Mouse (Mus musculus): ENCODE data around the gene Ak7.
A peak's percentile ranks its signal among the peaks of the same experiment; 100 is the strongest.

Gene Ak7

DNA sequence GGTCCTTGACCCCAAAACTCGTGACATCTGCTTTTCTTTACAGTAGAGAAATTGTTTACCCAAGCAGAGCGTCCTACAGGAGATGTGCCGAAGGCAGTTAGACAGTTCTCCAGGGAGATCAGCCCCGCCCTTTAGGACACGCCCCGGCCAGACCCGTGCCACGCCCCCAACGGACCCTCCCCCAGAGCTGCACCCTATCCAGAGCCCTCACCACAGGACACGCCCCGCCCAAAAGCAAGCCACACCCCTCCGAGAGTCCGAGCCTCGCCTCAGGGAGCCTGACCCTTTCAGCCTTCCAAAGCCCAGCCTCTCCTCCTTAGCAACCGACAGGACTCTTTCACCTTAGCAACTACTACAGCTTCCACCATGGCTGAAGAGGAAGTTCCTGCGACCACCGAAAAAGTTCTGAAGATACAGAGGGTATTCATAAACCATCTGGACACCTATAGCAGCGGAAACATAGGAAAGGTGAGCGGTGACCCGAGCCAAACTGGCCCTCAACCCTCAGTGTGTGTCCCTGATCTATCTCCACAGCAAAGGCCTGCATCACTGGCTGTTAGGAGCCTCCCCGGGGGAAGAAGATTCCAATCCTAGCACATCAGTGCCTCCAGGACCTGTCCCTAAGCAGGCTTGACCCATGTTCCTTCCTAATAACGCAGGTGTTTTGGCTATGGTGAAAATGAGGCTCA, at the start of gene Ak7:
Gene Ak7, plus strand, starts transcription at position 178 of the 689 bp plus-strand sequence.
- DNase-seq (ENCODE audit: low read depth, low spot score) = no peak

DNA sequence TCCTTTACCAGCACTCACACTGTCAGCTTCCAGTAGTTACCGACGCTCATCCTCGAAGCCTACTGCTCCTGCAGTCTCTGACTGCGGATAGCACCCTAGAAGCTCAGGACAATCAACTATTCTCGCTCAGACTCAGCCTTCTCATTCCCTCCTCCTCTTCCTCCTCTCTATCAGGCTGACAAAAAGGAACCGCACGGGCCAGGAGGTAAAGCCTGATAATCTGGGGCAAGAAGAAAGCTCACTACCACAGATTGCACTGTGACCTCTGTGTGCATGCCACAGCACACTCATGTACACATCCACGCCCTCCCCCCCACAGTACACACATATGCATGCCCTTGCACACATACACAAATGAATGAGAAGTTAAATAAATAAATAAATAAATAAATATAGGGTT, 29.5 kb upstream of the Ak7 start:
- no peak for DNase-seq (ENCODE audit: low read depth, low spot score)

DNA sequence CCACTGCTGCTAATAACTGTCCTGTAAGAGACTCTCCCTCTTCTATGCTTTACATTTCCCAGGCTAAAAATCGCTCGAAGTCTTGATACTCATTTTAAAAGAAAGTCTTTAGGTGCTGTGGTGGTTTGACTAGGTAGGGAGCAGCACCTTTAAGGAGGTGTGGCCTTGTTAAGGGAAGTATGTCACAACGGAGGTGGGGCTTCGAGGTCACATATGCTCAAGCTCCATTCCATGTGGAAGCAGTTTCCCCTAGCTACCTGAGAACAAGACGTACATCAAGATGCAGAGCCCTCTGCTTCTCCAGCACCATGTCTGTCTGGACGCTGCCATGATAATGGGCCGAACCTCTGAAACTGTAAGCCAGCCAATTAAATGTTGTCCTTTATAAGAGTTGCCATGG, 27.6 kb upstream of the Ak7 start:
- DNase-seq (ENCODE audit: low read depth, low spot score) = no peak

DNA sequence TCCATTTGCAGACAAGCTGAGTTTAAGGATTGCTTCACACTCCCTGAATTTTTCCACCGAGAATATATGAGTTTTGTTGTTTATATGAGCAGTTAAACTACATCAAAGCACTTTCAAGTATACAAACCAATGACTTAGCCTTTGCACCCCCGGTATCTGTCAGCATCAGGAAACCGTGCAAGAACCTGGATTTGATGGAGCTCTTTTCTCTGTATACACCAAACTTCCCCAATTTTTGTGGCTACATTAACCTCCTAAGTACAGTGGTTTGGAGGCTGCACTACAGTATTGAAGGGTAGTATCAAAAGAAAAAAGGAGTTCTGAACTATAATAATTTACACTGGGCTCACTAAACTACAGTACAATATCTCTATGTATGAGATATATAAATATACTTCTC, 27.0 kb upstream of the Ak7 start:
- DNase-seq (ENCODE audit: low read depth, low spot score) = no peak

DNA sequence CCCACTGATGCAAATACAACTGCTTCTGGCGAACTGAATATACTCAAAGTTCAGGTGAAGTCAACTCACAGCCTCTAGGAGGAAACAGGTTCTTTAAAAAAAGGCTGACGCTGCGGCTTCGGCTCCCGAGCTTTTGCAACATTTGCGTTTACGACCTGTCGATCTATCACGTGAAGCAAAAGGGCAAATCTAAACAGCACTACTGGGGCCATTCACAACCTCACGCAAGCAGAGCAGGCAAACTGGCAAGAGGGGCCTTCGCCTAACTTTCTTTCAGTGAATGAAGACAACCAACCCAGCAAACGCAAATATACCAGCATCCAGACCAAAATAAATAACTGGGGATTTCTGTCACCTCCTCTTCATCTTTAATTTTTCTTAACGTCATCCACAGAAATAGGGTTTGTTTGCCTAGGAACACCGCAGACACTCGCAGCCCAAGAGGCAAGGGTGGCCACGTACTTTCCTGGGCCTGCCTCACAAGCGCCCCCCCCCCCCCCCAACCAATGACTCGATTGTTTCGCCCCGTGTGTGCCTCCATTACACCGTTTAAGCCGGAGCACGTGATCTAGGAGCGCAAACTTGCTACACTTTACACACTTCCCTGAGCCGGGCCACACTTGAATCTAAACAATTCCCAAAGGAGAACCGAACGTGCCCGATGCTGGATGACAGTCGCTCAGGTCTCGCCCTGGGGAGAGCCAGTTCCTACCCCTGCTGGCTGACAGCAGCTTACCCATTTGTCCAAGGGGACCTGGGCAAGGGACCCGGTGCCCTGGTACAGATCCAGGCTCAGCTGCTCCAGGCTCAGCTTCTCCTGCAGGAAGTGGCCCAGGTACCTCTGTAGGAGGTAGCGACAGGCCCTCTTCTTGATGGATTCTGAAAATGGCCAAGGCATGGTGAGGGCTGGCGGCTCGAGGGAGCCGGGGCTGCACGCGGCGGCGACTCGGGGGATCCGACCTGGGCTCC, 21.6 kb upstream of the Ak7 start, which contains the start of gene Gskip:
Gene Gskip, plus strand, starts transcription at position 897 of the 969 bp plus-strand sequence.
- peak; percentile 62 for DNase-seq (ENCODE audit: low read depth, low spot score)

DNA sequence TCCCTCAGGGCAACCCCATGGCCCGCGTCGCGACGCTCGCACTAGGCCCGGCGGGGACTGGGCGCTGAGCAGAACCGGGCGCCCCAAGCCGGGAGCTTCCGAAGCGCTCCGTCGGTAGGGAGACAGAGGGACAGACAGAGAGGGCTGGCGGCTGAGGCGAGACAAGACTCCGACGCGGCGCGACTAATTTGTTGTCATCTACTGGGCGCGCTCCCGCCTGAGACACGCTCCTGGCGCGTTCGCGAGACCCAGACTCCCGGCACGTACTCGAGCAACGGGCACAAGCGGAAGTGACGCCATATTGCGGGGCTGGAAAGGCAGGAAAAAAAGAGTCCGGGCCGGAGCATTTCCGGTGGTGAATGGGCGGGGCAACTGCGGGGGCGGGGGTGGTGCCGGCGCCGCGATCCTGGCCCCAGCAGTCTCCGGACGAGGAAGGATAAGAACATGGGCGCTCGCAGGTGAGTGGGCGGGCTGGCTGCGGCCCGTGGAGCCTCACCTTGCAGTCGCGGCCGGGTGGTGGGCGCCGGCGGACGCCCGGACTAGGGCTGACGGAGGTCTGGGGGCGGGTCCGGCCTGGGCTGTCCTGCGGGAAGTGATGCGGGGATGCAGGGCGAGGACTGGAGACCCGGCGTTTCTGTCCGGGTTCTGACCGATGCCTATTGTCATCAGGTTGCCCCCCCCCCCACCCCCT, 20.6 kb upstream of the Ak7 start, which contains the start of gene Atg2b:
Gene Atg2b, minus strand, starts transcription at position 211 of the 691 bp plus-strand sequence.
- DNase-seq (ENCODE audit: low read depth, low spot score) = peak; percentile 99

DNA sequence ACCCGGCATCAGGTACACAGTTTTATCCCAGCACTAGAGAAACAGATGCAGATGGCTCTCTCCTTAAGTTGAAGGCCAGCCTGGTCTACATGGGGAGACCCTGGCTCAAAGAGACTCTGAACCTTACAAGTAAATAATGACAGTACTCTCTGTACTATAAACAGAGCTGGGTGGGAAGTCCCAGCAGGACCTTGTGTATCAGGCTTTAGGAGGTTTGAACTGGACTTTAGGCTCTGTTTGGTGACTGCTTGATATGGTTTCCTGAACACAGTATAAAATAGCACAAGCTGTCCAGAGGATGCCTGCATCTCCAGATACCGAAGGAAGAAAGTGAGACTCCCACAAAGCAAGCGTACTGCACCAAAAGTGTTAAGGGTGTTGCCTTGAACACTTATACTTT, 19.0 kb upstream of the Ak7 start:
- DNase-seq (ENCODE audit: low read depth, low spot score) = no peak

DNA sequence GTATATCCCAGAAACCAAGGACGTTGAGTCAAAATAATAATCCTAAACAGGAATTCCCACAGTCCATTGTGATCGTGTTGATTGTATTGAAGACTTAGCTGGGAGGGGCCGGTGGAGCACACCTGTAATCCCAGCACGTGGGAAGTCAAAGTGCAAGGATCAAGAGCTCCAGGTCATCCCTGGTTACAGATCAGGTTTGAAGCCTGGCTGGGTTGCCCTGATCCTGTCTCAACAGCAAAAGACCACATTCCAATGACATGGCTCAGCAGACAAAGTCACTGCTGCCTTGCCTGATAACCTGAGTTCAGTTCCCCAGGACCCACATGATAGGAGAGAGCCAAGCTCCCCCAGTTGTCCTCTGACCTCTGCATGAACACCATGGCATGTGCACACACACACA, 18.4 kb upstream of the Ak7 start:
- no peak for DNase-seq (ENCODE audit: low read depth, low spot score)

DNA sequence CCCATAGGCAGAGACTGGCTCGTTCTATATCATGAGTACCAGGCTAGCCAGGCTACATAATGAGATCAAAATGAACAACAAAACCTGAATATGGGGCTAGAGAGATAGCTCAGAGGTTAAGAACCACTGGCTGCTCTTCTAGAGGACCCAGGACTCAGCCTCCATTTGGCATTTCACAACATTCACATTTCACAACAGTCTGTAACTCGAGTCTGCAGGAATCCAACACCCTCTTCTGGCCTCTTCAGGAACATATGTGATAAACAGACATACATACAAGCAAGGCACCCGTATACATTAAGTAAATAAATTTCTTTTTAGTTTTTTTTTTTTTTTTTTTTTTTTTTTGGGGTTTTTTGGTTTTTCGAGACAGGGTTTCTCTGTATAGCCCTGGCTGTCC, 17.2 kb upstream of the Ak7 start:
- no peak for DNase-seq (ENCODE audit: low read depth, low spot score)

DNA sequence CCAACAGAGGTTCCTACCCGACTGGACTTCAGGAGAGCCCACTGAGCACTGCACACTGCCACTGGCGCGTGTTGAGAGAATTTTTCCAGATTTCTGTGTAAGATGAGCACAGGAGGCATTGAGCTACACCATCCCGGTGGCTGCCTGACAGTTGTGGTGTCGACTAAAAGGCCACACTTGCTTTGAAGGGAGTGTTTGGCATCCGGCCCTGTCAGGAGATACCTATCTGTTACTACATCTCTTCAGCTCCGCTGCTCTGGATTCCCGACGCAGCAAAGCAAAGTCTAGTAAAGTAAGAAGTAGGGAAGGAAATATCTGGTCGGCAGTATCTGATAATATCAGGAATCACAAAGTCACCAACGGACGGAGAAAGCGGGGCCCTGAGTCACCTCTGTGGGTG, 16.3 kb upstream of the Ak7 start:
- DNase-seq (ENCODE audit: low read depth, low spot score) = no peak

DNA sequence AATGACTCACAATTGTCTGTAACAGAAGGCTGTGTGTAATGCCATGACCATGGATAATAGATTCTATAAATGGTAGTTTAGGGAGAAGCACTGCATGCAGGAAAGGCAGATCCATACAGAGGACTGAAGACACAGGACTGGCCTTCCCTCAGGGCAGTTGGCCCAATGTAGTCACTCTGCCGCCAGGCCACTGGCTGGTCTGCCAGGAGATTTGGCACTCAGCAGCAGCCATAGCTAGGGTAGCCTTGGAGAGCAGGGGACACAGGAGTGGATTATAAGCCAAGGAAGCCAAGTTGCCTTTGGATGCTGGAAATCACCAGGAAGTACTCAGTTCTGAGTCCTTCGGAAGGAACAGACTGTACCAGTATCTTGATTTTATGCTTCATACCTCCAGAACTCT, 11.8 kb upstream of the Ak7 start:
- no peak for DNase-seq (ENCODE audit: low read depth, low spot score)

DNA sequence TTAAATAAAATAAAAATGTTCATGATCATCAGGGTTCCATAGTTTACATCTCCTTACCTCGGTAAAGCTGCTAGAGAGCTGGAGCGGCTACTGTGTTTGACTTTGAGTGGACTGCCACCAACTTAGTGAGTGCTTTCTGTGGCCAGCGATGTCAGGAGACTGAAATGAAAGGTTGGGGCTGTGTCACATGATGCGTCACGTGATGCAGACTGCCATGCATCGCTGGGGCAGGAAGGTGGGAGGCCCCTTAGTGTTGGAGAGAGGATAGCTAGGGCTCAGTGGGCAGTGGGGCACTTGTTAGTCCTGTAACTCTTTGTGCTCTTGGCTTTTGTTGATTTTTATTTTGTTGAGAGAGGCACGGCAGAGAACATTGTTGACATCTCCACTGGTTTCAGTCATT, 9.9 kb upstream of the Ak7 start:
- no peak for DNase-seq (ENCODE audit: low read depth, low spot score)

DNA sequence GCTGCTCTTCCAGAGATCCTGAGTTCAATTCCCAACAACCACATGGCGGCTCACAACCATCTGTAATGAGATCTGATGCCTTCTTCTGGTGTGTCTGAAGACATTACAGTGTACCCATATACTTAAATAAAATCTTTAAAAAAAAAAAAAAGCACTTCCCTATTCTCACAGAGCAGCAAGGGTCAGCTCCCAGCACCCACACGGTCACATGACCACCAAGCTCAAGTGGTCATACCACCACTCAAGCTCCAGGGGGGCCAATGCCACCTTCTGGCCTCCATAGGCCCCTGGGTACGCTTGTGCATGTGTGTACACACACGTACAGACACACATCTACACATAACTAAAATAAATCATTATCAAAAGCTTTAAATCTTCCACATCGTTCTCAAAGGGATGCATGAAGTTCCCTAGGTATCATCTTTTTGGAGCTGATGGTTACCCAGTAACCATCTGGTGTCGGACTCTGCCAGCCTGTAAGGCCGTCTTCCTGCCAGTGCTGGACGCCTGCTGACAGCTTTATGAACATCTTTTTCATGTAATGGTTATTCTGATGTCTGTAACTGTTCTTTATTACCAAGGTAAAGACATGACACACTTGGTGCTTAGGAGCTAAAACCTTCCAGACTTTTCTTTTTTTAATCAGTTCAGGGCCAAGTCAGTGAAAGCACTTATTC, 8.5 kb upstream of the Ak7 start:
- peak; percentile 61 for DNase-seq (ENCODE audit: low read depth, low spot score)

DNA sequence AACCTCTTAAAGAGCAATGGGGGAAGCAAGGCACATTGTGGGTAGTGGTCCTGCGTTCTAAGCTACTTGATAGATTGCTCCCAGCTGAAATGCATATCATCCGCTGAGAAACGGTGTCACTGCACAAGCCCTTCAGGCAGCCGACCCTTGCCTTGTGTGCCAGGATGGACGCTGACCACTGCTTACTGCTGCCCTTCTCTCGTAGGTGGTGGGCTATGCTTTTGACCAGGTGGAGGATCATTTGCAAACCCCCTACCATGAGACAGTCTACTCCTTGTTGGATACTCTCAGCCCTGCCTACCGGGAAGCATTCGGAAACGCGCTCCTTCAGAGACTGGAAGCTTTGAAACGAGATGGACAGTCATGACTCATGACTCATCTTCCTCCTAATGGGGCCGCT, 5.3 kb upstream of the Ak7 start:
- no peak for DNase-seq (ENCODE audit: low read depth, low spot score)

DNA sequence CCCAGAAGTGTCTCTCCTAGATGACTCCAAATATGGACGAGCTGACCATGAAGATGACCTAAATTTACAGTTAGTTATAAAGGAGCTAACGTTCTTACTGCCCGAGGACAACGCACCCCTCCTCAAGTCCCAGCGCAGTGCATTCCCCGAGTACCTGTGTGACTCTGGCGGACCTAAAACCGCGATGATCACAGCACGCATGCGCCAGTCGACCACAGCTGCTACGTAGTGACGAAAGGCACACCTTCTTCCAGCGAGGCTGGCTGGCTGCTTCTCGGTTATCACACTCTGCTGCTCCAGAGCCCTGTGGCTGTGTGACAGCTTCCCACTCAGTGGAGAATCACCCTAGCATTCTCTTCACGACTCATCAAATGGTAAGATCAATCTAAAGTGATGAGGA, 12.8 kb downstream of the Ak7 start:
- DNase-seq (ENCODE audit: low read depth, low spot score) = peak; percentile 56

DNA sequence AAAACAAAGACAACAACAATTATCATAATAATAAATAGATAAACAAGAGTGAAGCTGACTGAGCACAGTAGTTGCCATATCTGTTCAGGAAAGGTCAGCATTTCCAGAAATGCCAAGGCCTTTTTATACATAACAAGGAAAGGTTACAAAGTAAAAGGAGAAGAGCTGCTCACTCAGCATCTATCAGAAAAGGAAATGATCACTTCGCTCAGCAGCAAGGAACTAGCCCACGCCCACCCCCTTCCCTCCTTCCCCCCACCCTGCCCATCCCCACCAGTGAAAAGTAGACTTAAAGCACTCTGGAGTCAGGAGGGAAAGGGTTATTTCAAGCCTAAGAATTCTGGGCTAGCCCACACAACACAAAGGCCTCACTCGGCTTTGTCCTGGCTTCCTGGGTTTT, 14.4 kb downstream of the Ak7 start:
- no peak for DNase-seq (ENCODE audit: low read depth, low spot score)

DNA sequence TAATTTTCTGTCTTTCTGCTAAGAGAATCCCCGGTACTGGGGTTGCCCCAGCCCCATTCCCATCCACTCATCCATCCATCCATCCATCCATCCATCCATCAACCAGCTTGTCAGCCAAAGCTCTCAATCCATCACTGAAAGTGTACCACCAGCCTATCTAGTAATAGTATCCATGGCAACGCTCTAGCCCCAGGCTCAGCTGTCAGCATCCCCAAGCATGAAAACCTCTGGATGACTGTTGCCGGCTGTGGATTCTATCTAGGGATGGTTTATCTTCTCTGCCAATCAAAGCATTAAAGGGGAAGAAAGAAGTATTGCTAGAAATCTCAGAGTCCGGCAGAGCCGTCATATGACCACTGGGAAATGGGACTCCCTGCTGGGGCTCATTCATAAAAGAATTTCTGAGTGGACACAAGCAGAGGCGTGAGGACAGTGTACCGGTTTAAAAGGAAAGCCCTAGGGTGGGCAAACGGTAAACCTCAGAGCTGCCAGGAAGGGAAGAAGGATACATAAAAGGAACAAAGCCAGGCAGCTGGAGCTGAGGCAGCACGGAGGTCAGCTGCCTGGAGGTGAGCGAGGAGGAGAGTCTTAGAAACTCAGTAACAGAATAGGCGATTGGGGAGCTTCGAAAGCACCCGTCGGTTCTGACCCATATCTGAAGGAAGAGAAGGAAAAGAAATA, 15.8 kb downstream of the Ak7 start:
- DNase-seq (ENCODE audit: low read depth, low spot score) = no peak

DNA sequence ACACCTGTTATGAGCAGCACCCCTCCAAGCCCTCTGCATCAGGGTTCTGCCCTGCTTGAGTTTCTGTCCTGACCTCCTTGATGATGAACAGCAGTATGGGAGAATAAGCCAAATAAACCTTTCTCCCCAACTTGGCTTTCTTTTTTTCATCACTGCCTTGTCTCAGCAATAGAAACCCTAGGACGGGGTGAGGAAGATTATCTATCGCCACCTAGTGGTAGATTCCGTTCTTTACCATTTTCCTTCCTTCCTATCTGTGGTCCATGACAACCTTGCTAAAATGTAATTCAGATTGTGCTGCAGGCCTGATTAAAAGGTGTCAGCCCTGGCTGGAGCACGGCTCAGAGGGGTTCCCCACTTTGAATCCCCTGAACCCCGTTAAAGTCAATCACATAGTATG, 16.9 kb downstream of the Ak7 start:
- DNase-seq (ENCODE audit: low read depth, low spot score) = peak; percentile 79

DNA sequence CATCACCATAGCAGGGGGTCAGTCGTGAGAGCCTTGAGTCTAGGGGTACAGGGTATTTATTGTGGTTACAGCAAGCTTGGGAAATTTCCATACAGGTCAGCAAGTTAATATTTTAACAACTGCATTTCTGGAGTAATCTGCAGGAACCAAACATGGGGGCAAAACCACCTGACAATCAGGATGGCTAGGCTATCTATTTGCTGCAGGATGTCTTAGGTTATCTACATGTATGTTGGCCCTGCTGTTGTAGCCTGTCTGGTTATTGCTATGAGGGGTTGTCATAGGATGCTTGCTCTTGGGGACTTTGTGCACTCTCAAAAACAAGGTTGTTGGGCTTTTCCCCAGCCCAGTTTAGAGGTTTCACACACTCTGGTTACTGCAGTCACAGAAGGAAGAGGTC, 18.8 kb downstream of the Ak7 start:
- DNase-seq (ENCODE audit: low read depth, low spot score) = no peak

DNA sequence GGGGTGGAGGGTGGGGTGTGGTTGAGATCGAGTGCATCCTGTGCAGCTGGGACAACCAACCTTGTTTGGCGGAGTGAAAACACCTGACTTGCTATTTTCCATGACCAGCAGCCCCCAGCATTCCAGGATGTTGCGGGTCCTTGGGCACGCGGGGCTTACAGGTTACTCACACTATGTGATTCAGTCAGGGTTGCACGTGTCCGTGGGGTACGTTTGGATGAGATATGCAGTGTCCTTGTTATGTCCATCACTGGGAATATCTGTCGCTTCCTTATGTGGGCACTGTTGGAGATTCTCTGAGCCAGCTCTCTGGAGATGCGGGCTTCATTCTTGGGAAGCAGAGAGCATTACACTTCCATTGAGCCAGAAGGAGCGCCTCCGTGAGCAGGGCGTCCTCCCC, 20.0 kb downstream of the Ak7 start:
- no peak for DNase-seq (ENCODE audit: low read depth, low spot score)

DNA sequence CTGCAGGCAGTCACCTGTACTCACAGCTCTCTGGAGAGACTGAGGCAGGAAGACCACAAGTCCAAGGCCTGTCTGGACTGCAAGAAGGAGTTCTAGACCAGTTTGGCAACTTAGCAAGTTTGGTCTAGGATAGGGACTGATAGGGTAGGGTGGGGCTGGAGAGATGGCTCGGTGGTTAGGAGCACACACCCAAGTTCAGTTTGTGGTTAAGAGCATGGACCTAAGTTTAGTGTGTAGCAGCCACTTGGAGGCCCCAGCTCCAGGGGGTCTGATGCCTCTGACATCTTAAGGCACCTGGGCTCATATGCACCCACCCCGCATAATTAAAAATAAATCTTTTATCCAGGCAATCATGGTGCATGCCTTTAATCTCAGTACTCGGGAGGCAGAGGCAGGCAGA, 21.5 kb downstream of the Ak7 start:
- DNase-seq (ENCODE audit: low read depth, low spot score) = no peak
